Mouse (Mus musculus) spleen, adult 2 months (tissue): ENCODE measurements around the gene Capn15. TPM values are rescaled to one million over a fixed set of nuclear protein-coding genes. Genes with fewer than 3 reads are reported as not detected.

ENCODE experiments used
- DNase-seq, 2 experiments: peaks; one replicate each; pipeline versions ENCODE4 v3.0.0 to v3.0.0-alpha.2; 2012 to 2021; ENCODE audit warnings: low spot score in 2 of 2, low read depth in 1 of 2
- H3K27ac ChIP-seq: fragments of 200-500 bp; 2 replicates; pipeline ENCODE4 v1.5.1; 2012; ENCODE audit warnings: low read length, inconsistent platforms; ENCODE audit not compliant: insufficient read depth
- H3K27me3 ChIP-seq: fragments of 200-500 bp; 2 replicates; pipeline ENCODE4 v1.6.1; 2012; ENCODE audit warnings: mild to moderate bottlenecking, moderate library complexity, low read length, inconsistent platforms; ENCODE audit not compliant: control insufficient read depth, insufficient read depth
- H3K36me3 ChIP-seq: fragments of 200-500 bp; 2 replicates; pipeline ENCODE4 v1.6.1; 2012; ENCODE audit warnings: mild to moderate bottlenecking, low read length, inconsistent platforms; ENCODE audit not compliant: control insufficient read depth, insufficient read depth
- H3K4me1 ChIP-seq: fragments of 200-500 bp; 2 replicates; pipeline ENCODE4 v1.6.1; 2011; ENCODE audit warnings: inconsistent platforms; ENCODE audit not compliant: control insufficient read depth, insufficient read depth, insufficient read length
- H3K4me3 ChIP-seq: fragments of 200-500 bp; 2 replicates; pipeline ENCODE4 v1.5.1; 2011; ENCODE audit warnings: mild to moderate bottlenecking, inconsistent platforms; ENCODE audit not compliant: insufficient read depth, insufficient read length; ENCODE audit errors: extremely low read depth
- CTCF ChIP-seq: fragments of 200-500 bp; IDR thresholded peaks from 2 replicates; pipeline ENCODE4 v1.5.1; 2011; ENCODE audit warnings: mild to moderate bottlenecking, inconsistent platforms; ENCODE audit not compliant: insufficient read depth, insufficient read length, insufficient replicate concordance; ENCODE audit errors: extremely low read depth
- POLR2A ChIP-seq: fragments of 200-500 bp; IDR thresholded peaks from 2 replicates; pipeline ENCODE4 v1.6.1; 2011; ENCODE audit warnings: low read depth, low read length, inconsistent platforms
- WGBS: fragments of 180-500 bp; shearing (Covaris S2); methylation state at CpG from one replicate; pipeline ENCODE4 v1.1.7; 2018; 5-methylcytosine and 5-hydroxymethylcytosine counted together
- polyA plus RNA-seq: library from polyadenylated mRNA; depleted of rRNA; stranded (reverse); fragments of >200 nt; gene quantifications from 2 replicates; pipeline ENCODE4 v1.2.3, GENCODE M21; 2012

Gene Capn15
- polyA plus RNA-seq, 1 experiment, result 35.0 TPM

GRCm38 (mm10) chr17:25967652-25968051, 17.9 kb downstream of the Capn15 start:
- Histone ChIP-seq H3K27ac (no peak overlapping the region), H3K4me1 (peaks cover 9% of the 10 kb centered on the region; the same call in 1 of the 2 replicates), H3K27me3 (no peaks in the 10 kb centered on the region), H3K4me3 (no peak overlapping the region), H3K36me3 (peaks cover 4% of the 10 kb centered on the region)
- TF ChIP-seq CTCF, result no peak
- no peak for TF ChIP-seq POLR2A
- no peak for DNase-seq
- 72% methylated on average over 3 of the region's 3 CpGs for WGBS

- Histone ChIP-seq H3K27me3 (no peaks in the 10 kb centered on the region), H3K4me3 (no peak overlapping the region), H3K4me1 (no peaks in the 10 kb centered on the region), H3K27ac (no peak overlapping the region), H3K36me3 (peaks cover 13% of the 10 kb centered on the region)
- no peak for TF ChIP-seq POLR2A
- no peak for TF ChIP-seq CTCF
- WGBS, result 91% methylated on average over 7 of the region's 7 CpGs
- no peak for DNase-seq
Measured at GRCm38 (mm10) chr17:25964271-25964670, 21.3 kb downstream of the Capn15 start.

- H3K4me3 ChIP-seq, result no peak overlapping the region
- H3K27ac ChIP-seq, result no peak overlapping the region
- DNase-seq, result no peak
- no peak for TF ChIP-seq CTCF
- no peak for TF ChIP-seq POLR2A
- peaks cover 13% of the 10 kb centered on the region for H3K36me3 ChIP-seq
- H3K27me3 ChIP-seq, result no peaks in the 10 kb centered on the region
- H3K4me1 ChIP-seq, result no peaks in the 10 kb centered on the region
- 96% methylated on average over 7 of the region's 7 CpGs for WGBS
Measured at GRCm38 (mm10) chr17:25962413-25962905, 23.1 kb downstream of the Capn15 start.

GRCm38 (mm10) chr17:25961566-25961965, 24.0 kb downstream of the Capn15 start:
- Histone ChIP-seq H3K27ac (no peak overlapping the region; the same call in 1 of the 2 replicates), H3K27me3 (no peaks in the 10 kb centered on the region), H3K4me3 (no peak overlapping the region)

GRCm38 (mm10) chr17:25959630-25960467, 25.7 kb downstream of the Capn15 start:
- no peaks in the 10 kb centered on the region for H3K27me3 ChIP-seq
- TF ChIP-seq POLR2A (no peak), CTCF (no peak)
- peaks cover 13% of the 10 kb centered on the region for H3K36me3 ChIP-seq
- H3K4me3 ChIP-seq, result no peak overlapping the region
- H3K4me1 ChIP-seq, result no peaks in the 10 kb centered on the region
- DNase-seq, result no peak
- H3K27ac ChIP-seq, result no peak overlapping the region
- WGBS, result 95% methylated on average over 23 of the region's 23 CpGs

More at GRCm38 (mm10) chr17:25961566-25961965, 24.0 kb downstream of the Capn15 start:
- TF ChIP-seq CTCF, result no peak
- no peak for TF ChIP-seq POLR2A
- 84% methylated on average over 5 of the region's 5 CpGs for WGBS
- Histone ChIP-seq H3K4me1 (no peaks in the 10 kb centered on the region), H3K36me3 (peaks cover 13% of the 10 kb centered on the region)
- no peak for DNase-seq

GRCm38 (mm10) chr17:25958771-25959494, 26.7 kb downstream of the Capn15 start:
- H3K4me3 ChIP-seq, result no peak overlapping the region
- peaks cover 9% of the 10 kb centered on the region for H3K36me3 ChIP-seq
- no peak overlapping the region for H3K27ac ChIP-seq
- DNase-seq, result no peak
- WGBS, result 96% methylated on average over 11 of the region's 11 CpGs
- no peaks in the 10 kb centered on the region for H3K27me3 ChIP-seq
- no peaks in the 10 kb centered on the region for H3K4me1 ChIP-seq
- TF ChIP-seq CTCF (no peak), POLR2A (no peak)
